Mouse (Mus musculus): ENCODE measurements around the gene Cdip1. TPM values are rescaled to one million over a fixed set of nuclear protein-coding genes. Genes with fewer than 3 reads are reported as not detected.

Cdip1 gene
- total and polyA plus RNA-seq, 2 experiments, result 47.4 to 116 TPM

DNA sequence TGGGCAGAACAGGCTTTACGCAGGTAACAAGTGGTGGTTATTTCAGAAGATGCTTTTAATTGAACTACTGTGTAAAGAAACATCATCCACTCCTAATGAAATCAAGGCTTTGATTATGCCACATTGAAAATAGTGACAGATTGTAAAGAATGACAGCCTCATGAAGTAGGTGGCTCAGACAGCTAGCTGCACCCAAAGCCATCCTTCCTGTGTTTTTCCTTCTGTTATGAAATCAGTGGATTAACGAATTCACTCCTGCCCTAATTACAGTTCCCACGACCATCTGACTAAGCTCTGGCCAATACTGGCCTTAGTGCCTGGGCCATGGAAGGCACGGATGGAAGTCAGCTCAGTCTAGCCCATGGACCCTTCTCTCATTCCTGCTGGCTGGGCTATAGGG lies 11.2 kb downstream of the Cdip1 start:
- 62% methylated on average over 4 of the region's 4 CpGs for WGBS
- Histone ChIP-seq H3K36me3 (ENCODE audit: control insufficient read depth, insufficient read depth, low read length) (peaks cover 5% of the 10 kb centered on the region), H3K27me3 (ENCODE audit: control insufficient read depth, insufficient read depth, low read length) (no peaks in the 10 kb centered on the region), H3K9ac (ENCODE audit: low read depth, low read length) (no peak overlapping the region), H3K27ac (replicated peaks; ENCODE audit: insufficient read depth, low read depth, low read length) (no peak overlapping the region), H3K4me1 (ENCODE audit: control insufficient read depth, insufficient read depth, low read length) (peaks cover 35% of the 10 kb centered on the region), H3K79me2 (ENCODE audit: control insufficient read depth, insufficient read depth, low read length) (peaks cover 52% of the 10 kb centered on the region), H3K4me3 (ENCODE audit: insufficient read depth, low read depth, low read length) (no peak overlapping the region)
- TF ChIP-seq CTCF (IDR thresholded peaks at IDR 0.05; ENCODE audit: low read depth, low read length) (no peak), POLR2A (IDR thresholded peaks at IDR 0.05; ENCODE audit: extremely low read depth, insufficient read depth, low read length) (no peak)
- no peak for DNase-seq (ENCODE audit: extremely low read depth, low read depth, low spot score)

DNA sequence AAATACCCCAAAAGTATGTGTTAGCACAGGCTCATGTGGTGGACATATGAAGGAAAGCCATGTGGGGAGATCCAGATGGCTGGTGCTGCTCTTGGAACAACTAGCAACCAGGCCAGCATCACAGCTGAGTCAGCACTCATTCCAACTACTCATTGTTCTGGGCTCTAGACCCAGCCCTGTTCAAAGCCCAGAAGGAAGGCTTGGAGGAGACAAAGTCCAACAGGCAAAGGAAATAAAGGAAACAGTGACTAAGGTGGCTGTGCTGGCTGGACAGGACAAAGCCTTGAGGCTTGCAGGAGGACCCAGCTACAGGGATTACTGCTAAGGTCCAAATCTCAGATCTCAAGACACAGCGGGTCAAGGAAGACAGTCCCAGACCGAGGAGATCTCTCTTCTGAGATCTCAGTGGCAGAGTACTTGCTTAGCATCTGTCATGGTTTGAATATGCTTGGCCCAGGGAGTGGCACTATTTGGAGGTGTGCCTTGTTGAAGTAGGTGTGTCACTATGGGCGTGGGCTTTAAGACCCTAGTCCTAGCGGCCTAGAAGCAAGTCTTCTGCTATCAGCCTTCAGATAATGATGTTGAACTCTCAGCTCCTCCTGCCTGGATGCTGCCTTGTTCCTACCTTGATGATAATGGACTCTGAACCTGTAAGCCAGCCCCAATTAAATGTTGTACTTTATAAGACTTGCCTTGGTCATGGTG lies 12.0 kb downstream of the Cdip1 start:
- Histone ChIP-seq H3K36me3 (ENCODE audit: control insufficient read depth, insufficient read depth, low read length) (peaks cover 3% of the 10 kb centered on the region), H3K27me3 (ENCODE audit: control insufficient read depth, insufficient read depth, low read length) (no peaks in the 10 kb centered on the region), H3K27ac (replicated peaks; ENCODE audit: insufficient read depth, low read depth, low read length) (no peak overlapping the region), H3K4me1 (ENCODE audit: control insufficient read depth, insufficient read depth, low read length) (peaks cover 39% of the 10 kb centered on the region), H3K79me2 (ENCODE audit: control insufficient read depth, insufficient read depth, low read length) (peaks cover 54% of the 10 kb centered on the region), H3K9ac (ENCODE audit: low read depth, low read length) (no peak overlapping the region), H3K4me3 (ENCODE audit: insufficient read depth, low read depth, low read length) (no peak overlapping the region)
- TF ChIP-seq POLR2A (IDR thresholded peaks at IDR 0.05; ENCODE audit: extremely low read depth, insufficient read depth, low read length), result no peak
- TF ChIP-seq CTCF (IDR thresholded peaks at IDR 0.05; ENCODE audit: low read depth, low read length), result no peak
- WGBS, result 83% methylated on average over 4 of the region's 4 CpGs
- DNase-seq (ENCODE audit: extremely low read depth, low read depth, low spot score), result peak; percentile 63

DNA sequence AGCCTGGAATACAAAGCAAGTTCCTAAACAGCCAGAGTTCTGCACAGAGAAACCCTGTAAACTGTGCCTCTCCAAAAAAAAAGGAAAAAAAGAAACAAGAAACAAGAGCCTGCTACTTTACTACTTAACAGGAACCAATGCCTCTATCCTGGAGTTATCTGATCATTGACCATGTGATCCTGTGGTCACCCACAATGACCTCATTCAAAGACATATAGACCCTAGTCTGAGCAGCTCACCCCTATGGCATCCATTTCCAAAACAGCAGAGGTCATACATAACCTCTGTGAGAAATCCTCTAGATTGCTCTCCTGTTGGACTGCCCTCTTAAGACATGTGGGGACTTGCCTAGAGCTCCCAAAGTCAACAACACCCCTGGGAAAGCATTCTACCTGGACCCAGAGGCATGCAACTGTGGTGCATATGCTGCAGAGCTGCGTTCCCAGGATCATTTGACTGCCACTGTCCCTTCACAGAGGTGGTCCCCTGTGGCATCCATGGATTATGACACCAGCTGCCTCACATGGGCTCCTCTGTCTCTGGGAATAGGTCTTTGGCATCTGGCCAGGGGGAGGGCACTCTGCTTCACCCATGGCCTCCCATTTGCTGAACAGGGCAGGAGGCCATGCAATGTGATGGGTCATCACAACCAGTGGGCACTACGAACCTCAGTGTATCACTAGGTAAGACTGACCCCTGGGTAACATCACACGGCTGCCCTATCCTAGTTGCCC lies 12.8 kb downstream of the Cdip1 start:
- Histone ChIP-seq H3K79me2 (ENCODE audit: control insufficient read depth, insufficient read depth, low read length) (peaks cover 50% of the 10 kb centered on the region), H3K27me3 (ENCODE audit: control insufficient read depth, insufficient read depth, low read length) (no peaks in the 10 kb centered on the region), H3K9ac (ENCODE audit: low read depth, low read length) (no peak overlapping the region), H3K27ac (replicated peaks; ENCODE audit: insufficient read depth, low read depth, low read length) (no peak overlapping the region), H3K36me3 (ENCODE audit: control insufficient read depth, insufficient read depth, low read length) (no peaks in the 10 kb centered on the region), H3K4me1 (ENCODE audit: control insufficient read depth, insufficient read depth, low read length) (peaks cover 41% of the 10 kb centered on the region), H3K4me3 (ENCODE audit: insufficient read depth, low read depth, low read length) (no peak overlapping the region)
- no peak for DNase-seq (ENCODE audit: extremely low read depth, low read depth, low spot score)
- 89% methylated on average over 3 of the region's 3 CpGs for WGBS
- TF ChIP-seq POLR2A (IDR thresholded peaks at IDR 0.05; ENCODE audit: extremely low read depth, insufficient read depth, low read length) (no peak), CTCF (IDR thresholded peaks at IDR 0.05; ENCODE audit: low read depth, low read length) (no peak)

DNA sequence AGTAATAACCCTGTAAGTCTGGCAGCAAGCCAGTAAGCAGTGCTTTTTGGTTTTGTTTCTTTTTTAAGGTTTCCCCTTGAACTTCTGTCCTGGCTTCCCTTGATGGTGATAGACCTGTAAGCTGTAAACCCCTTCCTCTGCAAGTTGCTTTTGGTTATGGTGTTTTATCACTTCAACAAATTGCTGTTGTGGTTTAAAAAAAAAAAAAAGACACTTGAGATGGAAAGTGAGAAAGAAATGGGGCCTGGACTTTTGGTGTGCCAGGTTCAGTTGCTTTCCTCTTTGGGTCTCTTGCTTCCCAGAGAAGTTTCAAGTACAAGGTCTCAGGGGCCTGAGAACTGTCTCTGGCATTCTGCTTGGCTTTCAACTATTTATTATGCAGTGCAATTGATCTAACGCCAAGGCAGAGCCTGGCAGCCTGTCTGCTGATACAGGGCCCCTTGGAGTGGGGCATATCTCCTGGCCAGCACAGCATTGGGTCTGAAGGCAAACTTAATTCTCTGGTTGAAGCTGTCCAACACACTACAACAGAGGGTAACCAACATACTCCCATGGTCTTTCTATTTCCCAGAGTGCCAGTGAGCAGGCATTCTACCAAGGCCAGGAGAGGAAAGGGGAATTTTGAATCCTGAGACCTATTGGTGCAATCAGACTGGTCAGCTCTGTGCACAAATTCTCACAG lies 16.7 kb downstream of the Cdip1 start:
- peak overlapping the region; percentile 62; the same call in 1 of the 2 replicates for H3K27ac ChIP-seq (replicated peaks; ENCODE audit: insufficient read depth, low read depth, low read length)
- H3K4me3 ChIP-seq (ENCODE audit: insufficient read depth, low read depth, low read length), result no peak overlapping the region
- H3K36me3 ChIP-seq (ENCODE audit: control insufficient read depth, insufficient read depth, low read length), result peaks cover 19% of the 10 kb centered on the region
- TF ChIP-seq POLR2A (IDR thresholded peaks at IDR 0.05; ENCODE audit: extremely low read depth, insufficient read depth, low read length), result no peak
- TF ChIP-seq CTCF (IDR thresholded peaks at IDR 0.05; ENCODE audit: low read depth, low read length), result no peak
- no peak overlapping the region for H3K9ac ChIP-seq (ENCODE audit: low read depth, low read length)
- WGBS, result 3% methylated on average over 1 of the region's 1 CpGs
- H3K4me1 ChIP-seq (ENCODE audit: control insufficient read depth, insufficient read depth, low read length), result peaks cover 30% of the 10 kb centered on the region
- H3K27me3 ChIP-seq (ENCODE audit: control insufficient read depth, insufficient read depth, low read length), result no peaks in the 10 kb centered on the region
- H3K79me2 ChIP-seq (ENCODE audit: control insufficient read depth, insufficient read depth, low read length), result peaks cover 35% of the 10 kb centered on the region
- peak; percentile 60 for DNase-seq (ENCODE audit: extremely low read depth, low read depth, low spot score)

DNA sequence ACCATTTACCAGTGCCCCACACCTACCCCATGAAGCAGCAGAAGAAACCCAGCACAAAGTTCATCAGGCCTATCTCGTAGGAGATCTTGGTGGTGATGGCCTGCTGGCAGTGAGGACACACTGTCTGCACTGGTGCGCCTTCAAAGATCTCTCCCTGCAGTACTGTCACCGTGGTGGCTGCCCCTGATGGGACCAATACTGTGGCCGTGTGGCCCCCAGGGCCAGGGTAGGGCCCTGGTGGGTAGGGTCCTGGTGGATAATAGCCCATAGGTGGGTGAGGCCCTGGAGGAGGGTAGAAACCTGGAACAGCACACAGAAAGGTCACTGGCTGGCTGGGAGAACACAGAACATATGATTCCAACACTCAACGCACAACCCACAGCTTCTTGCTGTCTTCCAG lies 21.4 kb downstream of the Cdip1 start:
- Histone ChIP-seq H3K27me3 (ENCODE audit: control insufficient read depth, insufficient read depth, low read length) (no peaks in the 10 kb centered on the region), H3K4me1 (ENCODE audit: control insufficient read depth, insufficient read depth, low read length) (peaks cover 8% of the 10 kb centered on the region), H3K9ac (ENCODE audit: low read depth, low read length) (no peak overlapping the region), H3K79me2 (ENCODE audit: control insufficient read depth, insufficient read depth, low read length) (peaks cover 9% of the 10 kb centered on the region; the same call in 1 of the 2 replicates), H3K4me3 (ENCODE audit: insufficient read depth, low read depth, low read length) (no peak overlapping the region), H3K27ac (replicated peaks; ENCODE audit: insufficient read depth, low read depth, low read length) (no peak overlapping the region), H3K36me3 (ENCODE audit: control insufficient read depth, insufficient read depth, low read length) (peaks cover 56% of the 10 kb centered on the region)
- WGBS, result 91% methylated on average over 5 of the region's 5 CpGs
- TF ChIP-seq CTCF (IDR thresholded peaks at IDR 0.05; ENCODE audit: low read depth, low read length) (no peak), POLR2A (IDR thresholded peaks at IDR 0.05; ENCODE audit: extremely low read depth, insufficient read depth, low read length) (no peak)
- DNase-seq (ENCODE audit: extremely low read depth, low read depth, low spot score), result no peak
